Mouse (Mus musculus): ENCODE measurements around the gene Rpl13a.
"Not testable (repeated sequence)": the region's sequence is repeated elsewhere in the genome, so short reads cannot be mapped to it uniquely, and the experiment has no call there.

Rpl13a gene

GRCm38 (mm10) chr7:45135993-45136567 lies 7.5 kb upstream of the Rpl13a start, which contains the start of the genes Gm45713 and Flt3l:
TSS of gene Gm45713 (minus strand) at chr7:45136231.
TSS of gene Flt3l (minus strand) at chr7:45136432.
- in situ Hi-C loops (cut with MboI): no loop called here

- in situ Hi-C loops (cut with MboI): no loop called here
Measured at GRCm38 (mm10) chr7:45135370-45135769, 6.8 kb upstream of the Rpl13a start.

DNA sequence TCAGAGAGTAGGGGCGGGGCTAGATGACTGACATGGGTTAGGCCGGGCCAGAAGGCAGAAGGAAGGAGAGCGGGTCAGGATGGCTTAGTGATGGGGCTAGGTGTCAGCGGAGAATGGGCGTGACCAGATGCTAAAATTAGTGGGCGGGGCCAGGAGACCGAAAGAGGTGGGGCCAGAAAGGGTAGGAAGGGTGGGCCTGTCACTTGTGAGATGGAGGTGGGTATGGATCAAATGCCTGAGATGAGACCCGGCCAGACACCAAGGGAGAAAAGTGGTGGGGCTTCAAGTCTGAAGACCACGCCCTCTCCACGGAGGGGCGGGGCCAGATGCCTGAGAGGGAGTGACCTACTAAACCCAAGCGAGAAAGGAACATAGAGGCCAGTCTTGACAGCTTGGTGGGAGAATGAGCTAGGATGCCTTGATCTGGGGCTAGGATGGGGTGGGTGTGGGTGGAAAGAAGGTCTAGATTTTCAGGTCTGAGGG lies 6.0 kb upstream of the Rpl13a start:
- in situ Hi-C loops (cut with MboI): loop anchor here (5.0 kb wide), 1 partner anchor 47 kb away; no protein-coding TSS in a partner anchor

- in situ Hi-C loops (cut with MboI): loop anchor here (5.0 kb wide), 1 partner anchor 46 kb away; no protein-coding TSS in a partner anchor
Measured at GRCm38 (mm10) chr7:45133446-45134159, 5.0 kb upstream of the Rpl13a start.

DNA sequence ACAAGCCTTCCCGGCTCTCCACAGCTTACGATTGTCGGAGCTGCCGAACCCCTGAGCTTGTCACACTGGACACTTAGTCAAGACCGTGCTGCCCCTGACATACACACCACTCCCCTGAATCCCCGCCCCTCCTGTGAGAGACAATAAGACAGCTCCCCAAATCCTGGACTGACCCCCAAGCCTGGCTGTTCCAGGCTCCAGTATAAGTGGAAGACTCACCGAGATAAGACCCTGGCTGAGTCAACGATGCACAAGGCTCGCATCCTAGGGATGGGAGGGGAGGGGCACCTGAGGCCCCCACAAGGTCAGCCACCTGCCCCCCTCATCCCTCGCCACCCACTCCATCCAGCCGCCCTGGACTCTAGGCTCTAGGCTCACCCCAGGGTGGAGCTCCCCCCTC lies 3.3 kb upstream of the Rpl13a start:
- in situ Hi-C loops (cut with MboI): loop anchor here (5.0 kb wide), 1 partner anchor 45 kb away; no protein-coding TSS in a partner anchor

GRCm38 (mm10) chr7:45129776-45130512 lies 1.4 kb upstream of the Rpl13a start:
- in situ Hi-C loops (cut with MboI): loop anchor here (5.0 kb wide), 1 partner anchor 43 kb away; no protein-coding TSS in a partner anchor

- in situ Hi-C loops (cut with MboI): no loop called here
Measured at GRCm38 (mm10) chr7:45129318-45129717, 757 bp upstream of the Rpl13a start.

DNA sequence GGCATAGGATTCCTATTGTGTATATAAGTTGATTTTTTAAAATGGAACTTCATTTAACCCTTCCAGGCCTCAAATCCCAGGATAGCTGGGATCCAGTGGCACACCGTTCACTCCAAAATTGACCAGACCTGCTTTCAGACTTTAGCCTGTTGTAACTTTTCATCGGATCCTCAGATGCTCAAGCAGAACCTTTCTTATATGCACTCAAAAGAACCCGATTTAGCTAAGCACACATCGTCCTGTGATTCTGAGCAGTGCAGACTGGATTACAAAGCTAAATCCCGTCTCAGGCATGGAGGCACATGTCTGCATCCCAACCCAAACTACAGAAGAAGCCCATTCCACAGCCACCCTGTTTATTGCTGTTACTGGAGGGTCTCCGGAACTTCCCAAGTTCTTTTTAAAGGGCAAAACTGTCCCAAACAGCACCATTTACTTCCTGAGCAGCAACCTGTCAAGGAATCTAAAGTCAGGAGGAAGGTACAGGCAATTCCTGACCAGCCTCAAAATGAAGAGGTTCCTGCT lies 799 bp downstream of the Rpl13a start:
- in situ Hi-C loops (cut with MboI): no loop called here

DNA sequence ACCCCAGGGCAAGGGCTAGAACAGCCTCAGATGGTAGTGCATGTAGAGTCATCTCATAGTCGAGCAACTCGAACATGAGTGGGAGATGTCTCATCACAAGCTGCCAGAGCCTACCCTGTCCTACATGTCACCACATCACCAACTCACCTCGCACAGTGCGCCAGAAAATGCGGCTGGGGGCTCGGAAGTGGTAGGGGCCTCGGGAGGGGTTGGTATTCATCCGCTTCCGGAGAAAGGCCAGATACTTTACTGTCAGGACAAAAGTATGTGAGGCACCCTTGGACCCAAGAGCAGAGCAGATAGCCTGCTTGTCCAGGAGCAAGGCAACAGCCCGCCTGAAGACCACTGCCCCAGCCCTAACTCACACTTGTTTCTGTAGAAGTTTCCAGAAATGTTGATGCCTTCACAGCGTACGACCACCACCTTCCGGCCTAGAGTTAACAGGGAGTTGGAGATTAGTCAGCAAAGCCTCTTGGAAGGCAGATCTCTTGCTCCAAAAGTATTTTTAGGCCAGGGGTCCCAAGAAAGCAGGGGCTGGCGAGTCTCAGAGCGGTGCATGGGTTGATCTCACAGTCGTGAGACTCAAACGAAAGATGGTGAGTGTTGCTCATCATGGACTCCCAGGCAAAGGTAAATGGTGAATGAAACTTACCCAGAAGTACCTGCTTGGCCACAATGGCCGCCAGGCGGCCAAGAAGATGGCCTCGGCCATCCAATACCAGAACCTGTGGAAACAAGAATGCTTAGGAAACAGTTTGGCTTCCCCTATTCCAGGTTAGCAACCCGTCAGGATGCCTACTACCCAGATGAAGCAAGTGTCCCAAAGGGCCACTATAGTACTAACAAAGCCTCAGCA lies 1.5 kb downstream of the Rpl13a start:
- in situ Hi-C loops (cut with MboI): no loop called here

DNA sequence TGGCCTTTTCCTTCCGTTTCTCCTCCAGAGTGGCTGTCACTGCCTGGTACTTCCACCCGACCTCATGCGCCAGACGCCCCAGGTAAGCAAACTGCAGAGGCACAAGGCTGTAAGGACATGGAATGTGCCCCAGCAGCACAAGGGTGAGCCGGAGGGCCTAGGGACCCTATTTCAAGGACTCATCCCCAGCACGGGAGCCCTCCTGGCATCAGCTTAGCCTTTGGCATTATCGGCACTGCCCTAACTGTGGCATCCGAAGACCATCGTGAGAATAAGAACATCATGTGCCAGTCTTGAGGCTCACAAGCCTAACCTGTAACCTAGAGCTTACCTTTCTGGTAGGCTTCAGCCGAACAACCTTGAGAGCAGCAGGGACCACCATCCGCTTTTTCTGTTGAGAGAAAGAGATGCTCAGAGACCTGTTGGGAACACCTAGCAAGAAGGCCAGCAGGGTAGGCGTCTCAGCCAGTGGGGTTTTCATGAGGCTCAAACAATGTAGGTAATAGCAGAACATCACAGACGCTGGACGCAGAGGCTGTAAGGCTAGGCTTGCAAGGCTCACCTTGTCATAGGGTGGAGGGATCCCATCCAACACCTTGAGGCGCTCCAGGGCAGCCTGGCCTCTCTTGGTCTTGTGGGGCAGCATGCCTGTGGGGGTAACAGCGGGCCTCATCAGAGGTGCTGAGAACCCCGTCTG lies 2.3 kb downstream of the Rpl13a start:
- in situ Hi-C loops (cut with MboI): no loop called here

DNA sequence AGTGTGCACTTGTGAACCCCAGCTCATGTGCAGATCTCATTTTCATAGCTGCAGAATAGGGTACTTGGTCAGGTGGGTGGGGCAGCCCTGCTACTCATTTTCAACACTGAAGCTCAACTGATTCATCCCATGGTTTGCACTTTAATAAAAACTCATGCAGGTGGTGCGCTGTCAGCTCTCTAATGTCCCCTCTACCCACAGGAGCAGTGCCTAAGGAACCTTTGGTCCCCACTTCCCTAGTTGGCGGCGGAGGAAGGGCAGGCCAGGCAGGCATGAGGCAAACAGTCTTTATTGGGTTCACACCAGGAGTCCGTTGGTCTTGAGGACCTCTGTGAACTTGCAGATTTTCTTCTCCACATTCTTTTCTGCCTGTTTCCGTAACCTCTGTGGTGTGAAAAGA lies 2.9 kb downstream of the Rpl13a start:
- in situ Hi-C loops (cut with MboI): not testable (repeated sequence)

- in situ Hi-C loops (cut with MboI): no loop called here
Measured at GRCm38 (mm10) chr7:45125144-45125600, 3.4 kb downstream of the Rpl13a start.

DNA sequence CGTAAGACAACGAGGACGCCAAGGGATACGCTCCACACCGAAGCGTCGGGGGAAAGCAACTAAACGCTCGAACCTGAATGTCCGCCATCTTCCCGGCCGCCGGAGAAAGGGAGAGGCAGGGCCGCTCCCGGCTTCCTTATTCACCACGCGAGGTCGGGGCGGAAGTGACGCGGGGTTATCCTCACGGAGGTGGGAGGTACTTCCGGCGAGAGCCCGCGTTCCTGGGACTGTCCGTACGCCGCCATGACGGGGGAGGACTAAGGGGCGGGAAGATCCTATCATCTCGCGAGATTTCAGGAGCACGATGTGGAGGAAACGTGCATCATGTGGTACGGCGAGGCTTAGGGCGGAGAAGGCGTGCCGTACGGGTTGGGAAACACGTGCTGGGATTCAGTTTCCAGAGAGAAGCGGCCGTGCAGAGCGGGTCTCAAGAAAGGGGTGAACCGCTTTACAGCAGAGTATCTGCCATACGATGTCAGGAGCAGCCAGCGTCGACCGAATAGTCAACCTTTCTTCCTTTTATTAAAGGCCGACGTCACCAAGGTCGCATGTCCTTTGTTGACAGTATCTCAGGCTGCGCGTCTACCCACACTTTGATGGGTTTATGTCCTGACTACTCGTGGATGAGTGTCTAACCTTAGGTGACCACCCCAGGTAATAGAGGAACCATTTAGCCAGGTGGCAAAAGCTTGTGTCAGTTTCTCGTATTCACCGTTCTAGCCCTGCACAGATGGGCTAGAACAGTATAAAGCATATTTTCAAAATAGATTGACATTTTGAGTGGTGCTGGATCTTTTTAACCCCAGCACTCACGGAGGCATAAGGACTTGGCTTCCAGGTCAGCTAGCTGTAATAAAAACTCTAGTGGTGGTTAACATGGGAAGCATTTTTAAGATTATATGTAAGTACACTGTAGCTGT lies 4.1 kb downstream of the Rpl13a start, which contains the start of gene Rps11:
TSS of gene Rps11 (minus strand) at position 216 of the 920 bp plus-strand sequence.
- in situ Hi-C loops (cut with MboI): no loop called here

DNA sequence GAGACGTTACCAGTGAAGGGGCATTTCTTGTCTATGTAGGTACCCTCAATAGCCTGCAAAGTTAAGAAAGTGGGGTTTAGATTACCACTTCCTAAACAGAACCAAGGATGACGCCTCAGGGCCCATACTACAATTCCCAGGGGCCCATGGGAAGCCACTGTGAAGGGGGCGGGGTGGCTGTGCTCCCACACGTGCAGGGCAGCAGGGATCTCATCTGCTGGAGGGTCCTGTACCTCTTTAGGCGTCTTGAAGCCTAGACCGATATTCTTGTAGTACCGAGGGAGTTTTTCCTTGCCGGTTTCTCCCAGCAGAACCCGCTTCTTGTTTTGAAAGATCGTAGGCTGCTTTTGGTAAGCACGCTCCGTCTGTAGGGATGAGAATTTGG lies 5.4 kb downstream of the Rpl13a start:
- in situ Hi-C loops (cut with MboI): no loop called here

- in situ Hi-C loops (cut with MboI): no loop called here
Measured at GRCm38 (mm10) chr7:45122561-45123185, 5.9 kb downstream of the Rpl13a start.

- in situ Hi-C loops (cut with MboI): no loop called here
Measured at GRCm38 (mm10) chr7:45121966-45122365, 6.6 kb downstream of the Rpl13a start.

DNA sequence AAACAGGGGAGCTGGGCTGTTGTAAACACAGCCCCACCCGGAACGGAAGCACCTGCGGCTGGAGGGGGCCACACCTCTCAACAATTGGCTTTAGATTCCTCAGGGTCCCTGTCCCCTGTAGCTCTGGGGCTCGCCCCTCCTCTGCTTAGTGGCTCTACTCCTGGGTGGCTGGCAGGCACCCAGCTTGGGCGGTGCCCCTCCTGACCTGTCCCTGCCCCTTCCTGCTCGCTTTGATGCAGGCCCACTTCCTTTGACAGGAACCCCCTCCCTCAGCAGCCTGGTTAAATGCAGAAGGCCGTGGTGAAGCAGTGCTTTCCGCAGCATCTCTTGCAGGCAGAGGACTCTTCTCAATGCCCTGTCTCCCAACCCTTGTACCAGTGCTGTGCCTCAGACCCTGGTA lies 7.2 kb downstream of the Rpl13a start:
- in situ Hi-C loops (cut with MboI): no loop called here

GRCm38 (mm10) chr7:45119780-45120709 lies 8.5 kb downstream of the Rpl13a start:
- in situ Hi-C loops (cut with MboI): no loop called here
